Mouse (Mus musculus): ENCODE data around the gene Brd1.

- no peak for TF ChIP-seq CTCF (IDR thresholded peaks at IDR 0.05; ENCODE audit: borderline replicate concordance, control insufficient read depth, extremely low read depth, insufficient read depth, low read length, poor library complexity)
- no peak for TF ChIP-seq POLR2A (IDR thresholded peaks at IDR 0.05; ENCODE audit: control insufficient read depth, extremely low read depth, insufficient read depth, low read length, poor library complexity)
Observed at GRCm38 (mm10) chr15:88732405-88733020, 1.5 kb downstream of the Brd1 start.

Data from thymus, adult 2 months (tissue).